ENCODE assay signal across 7 mouse cellular contexts in genomic region chr3:60499157-60499578, GRCm38 (mm10). TPM values are rescaled to one million over a fixed set of nuclear protein-coding genes. Genes with fewer than 3 reads are reported as not detected.
DNase-seq lines count a peak whose midpoint lies in the region; ATAC-seq and TF ChIP-seq lines count a peak whose summit lies in the region.

No protein-coding gene starts in this region.

- H3K36me3 ChIP-seq in intestine, embryonic 16.5 days (ENCODE audit: control insufficient read depth, insufficient read depth, low read length) = no peaks in the 10 kb centered on the region

- TF ChIP-seq CTCF in embryonic fibroblast, embryonic 13.5 days (IDR thresholded peaks at IDR 0.05; ENCODE audit: borderline replicate concordance, insufficient read depth, low read length) = no peak

- peak overlapping the region; percentile 53 for H3K4me2 ChIP-seq in intestine, embryonic 16.5 days (ENCODE audit: low read depth, low read length)

- H3K27ac ChIP-seq in embryonic fibroblast, embryonic 13.5 days (ENCODE audit: insufficient read depth, low read length) = peak overlapping the region; percentile 91
- H3K27ac ChIP-seq in intestine, embryonic 16.5 days (ENCODE audit: low read length) = peak overlapping the region; percentile 98

- peak overlapping the region; percentile 96; the same call in 1 of the 2 replicates for H3K9ac ChIP-seq in intestine, embryonic 16.5 days (ENCODE audit: low read depth, low read length)

- H3K4me3 ChIP-seq in embryonic fibroblast, embryonic 13.5 days (ENCODE audit: insufficient read depth, low read length) = no peak overlapping the region
- H3K4me3 ChIP-seq in intestine, embryonic 16.5 days (ENCODE audit: low read length) = peak overlapping the region; percentile 81; the same call in 1 of the 2 replicates

- peaks cover 10% of the 10 kb centered on the region; the same call in 1 of the 2 replicates for H3K4me1 ChIP-seq in embryonic fibroblast, embryonic 13.5 days (ENCODE audit: control insufficient read depth, insufficient read depth, low read length)
- H3K4me1 ChIP-seq in intestine, embryonic 16.5 days (ENCODE audit: control insufficient read depth, insufficient read depth, low read length) = peaks cover 14% of the 10 kb centered on the region

- no peak for TF ChIP-seq POLR2A in embryonic fibroblast, embryonic 13.5 days (IDR thresholded peaks at IDR 0.05; ENCODE audit: low read depth, low read length)

- 35% methylated on average over 6 of the region's 6 CpGs for WGBS in intestine, embryonic 16.5 days

- no peaks in the 10 kb centered on the region for H3K27me3 ChIP-seq in intestine, embryonic 16.5 days (replicated peaks; ENCODE audit: control insufficient read depth, insufficient read depth, low read length)

- DNase-seq in thymus, postnatal 14 days = peak; percentile 23
- no peak for DNase-seq in thymus, postnatal 10 days (ENCODE audit: low spot score in 2 of 2)
- DNase-seq in urinary bladder, postnatal 36 days (ENCODE audit: low spot score in 2 of 2) = no peak
- no peak for DNase-seq in gastrocnemius, postnatal 25 days

- H3K9me3 ChIP-seq in intestine, embryonic 16.5 days (ENCODE audit: control insufficient read depth, low read length) = no peaks in the 10 kb centered on the region

- ATAC-seq in intestine, embryonic 16.5 days = peak; percentile 19
- no peak for ATAC-seq in frontal cortex, adult (ENCODE audit: low TSS enrichment)

RNA-seq across cellular contexts. Expression of gene Mbnl1, which starts 26.5 kb away (rescaled TPM):
- 191 and 192 TPM in 2 replicates for polyA plus RNA-seq in embryonic fibroblast, embryonic 13.5 days (2011; ENCODE audit: insufficient read length, low read depth, missing spikeins)
- polyA plus RNA-seq in intestine, embryonic 16.5 days (2015; fragmentation: Nextera tagmentation; extraction: Ambion mirVana) = 94.3 and 98.2 TPM in 2 replicates
- 100 to 1,000 TPM; 339 to 401 TPM for total RNA-seq in gastrocnemius, postnatal 25 days (2021)
